Mouse (Mus musculus) embryo, embryonic 10.5 days (tissue): ENCODE data around the gene Hfe.
A peak's percentile ranks its signal among the peaks of the same experiment; 100 is the strongest.

Experiments
- DNase-seq: peaks from one replicate; pipeline ENCODE4 v3.0.0-alpha.2; 2015; ENCODE audit warnings: low spot score

Hfe gene

DNA sequence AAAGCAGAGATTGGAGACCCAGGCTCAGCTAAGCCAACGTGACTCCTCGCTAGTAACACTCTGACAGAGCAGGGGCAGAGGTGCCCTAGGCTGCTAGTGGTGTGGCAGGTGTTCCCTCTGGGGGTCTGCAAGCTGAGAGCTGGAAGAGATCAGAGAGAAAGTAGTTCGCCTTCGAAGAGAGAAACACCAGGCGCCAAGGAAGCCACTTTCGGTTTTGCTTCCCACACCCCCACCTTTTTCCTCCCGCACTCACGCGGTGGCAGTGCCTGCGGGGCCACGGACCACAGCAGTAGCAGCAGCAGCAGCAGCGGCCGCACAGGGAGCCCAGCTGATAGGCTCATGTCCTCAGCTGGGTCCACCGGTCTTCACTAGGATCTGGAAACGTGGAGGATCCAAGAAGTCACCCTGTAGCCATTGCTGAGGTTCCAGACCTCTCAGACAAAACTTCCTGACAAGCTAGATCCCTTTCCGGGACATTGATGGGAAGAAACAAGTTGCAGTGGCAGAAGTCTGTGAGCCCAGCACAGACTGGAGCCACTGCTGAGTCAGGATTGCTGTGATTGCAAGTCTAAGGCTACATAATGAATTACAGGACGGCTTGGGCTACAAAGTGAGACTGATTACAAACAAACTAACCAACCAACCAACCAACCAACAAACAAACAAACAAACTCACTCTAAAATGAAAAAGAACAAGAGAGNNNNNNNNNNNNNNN lies at the start of gene Hfe:
Gene Hfe (minus strand): TSS at position 481 of the 716 bp plus-strand sequence.
- peak; percentile 64 for DNase-seq

DNA sequence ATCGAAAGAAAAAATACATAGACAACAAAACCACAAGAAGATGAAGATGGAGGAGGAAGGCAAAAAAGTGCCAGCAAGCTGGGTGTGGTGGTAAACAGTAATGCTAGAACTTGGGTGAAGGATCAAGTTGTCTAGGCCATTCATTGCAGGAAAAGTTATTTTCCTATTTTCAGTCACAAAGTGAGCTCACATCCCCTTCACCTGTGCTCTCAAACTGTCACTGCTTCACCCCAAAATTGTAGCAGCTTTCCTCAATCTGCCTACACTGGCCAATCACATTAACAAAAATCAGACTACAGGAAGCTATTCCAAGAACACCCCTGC lies 49.2 kb upstream of the Hfe start:
- DNase-seq: no peak

DNA sequence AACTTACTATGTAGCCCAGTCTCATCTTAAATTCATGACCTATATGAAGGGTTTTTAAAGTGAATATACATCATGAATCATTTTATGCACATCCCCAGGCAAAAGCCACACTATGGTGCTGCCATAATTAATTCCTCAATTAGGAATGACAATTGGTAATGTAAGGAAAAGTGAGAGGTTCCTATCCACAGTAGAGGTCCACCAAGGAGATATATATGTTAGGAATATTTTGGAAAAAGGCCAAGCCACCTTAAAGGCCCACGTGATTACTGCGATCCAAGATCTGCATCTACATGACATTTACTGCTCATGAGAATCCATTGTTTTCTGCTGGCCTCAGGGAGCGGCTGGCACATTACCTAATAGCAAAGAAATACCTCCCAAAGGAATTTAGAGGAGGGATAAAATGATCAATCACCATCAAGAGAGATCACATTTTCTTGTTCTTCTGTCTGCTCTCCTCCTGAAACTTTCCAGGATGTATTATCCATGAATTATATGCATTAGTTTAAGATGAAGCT lies 48.7 kb upstream of the Hfe start:
- DNase-seq: peak; percentile 19

DNA sequence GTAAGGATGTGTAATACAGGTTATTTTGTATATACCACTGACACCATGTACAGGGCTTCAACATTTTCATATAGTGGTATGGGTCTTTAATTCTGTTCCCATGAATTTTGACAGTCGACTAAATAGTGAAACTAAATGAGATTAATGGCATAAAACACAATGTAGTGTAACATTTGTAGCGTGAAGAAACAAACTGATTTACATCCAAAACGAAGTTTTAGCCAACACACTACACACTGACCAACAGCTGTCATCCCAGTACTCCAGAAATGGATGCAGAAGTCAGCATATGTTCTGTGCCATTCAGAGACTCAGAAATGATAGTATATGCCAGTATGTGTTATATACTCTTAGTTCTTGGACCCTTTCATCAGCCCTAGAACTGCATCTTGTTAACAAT lies 47.3 kb upstream of the Hfe start:
- DNase-seq: peak; percentile 39

DNA sequence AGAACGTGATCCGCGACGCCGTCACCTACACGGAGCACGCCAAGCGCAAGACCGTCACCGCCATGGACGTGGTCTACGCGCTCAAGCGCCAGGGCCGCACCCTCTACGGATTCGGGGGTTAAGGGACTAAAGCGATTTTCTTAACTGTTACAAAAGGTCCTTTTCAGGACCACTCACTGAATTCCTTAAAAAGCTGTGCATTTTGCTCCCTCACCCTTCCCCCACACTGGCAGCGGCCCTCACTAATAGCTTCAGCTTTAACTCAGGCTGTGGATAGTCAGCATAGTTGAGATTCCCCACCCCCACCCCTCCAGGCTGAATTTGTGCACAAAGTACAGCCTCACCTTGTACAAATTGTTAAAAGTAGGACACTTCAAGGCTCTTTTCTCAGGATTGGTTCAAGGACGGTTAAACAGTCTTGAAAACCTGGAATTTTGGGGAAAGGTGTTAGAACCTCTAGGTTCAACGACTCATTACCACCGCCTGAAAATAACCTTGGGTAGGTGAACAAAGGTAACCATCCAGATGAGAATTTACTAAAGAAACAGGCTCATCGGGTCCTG lies 46.6 kb upstream of the Hfe start:
- DNase-seq: peak; percentile 81

DNA sequence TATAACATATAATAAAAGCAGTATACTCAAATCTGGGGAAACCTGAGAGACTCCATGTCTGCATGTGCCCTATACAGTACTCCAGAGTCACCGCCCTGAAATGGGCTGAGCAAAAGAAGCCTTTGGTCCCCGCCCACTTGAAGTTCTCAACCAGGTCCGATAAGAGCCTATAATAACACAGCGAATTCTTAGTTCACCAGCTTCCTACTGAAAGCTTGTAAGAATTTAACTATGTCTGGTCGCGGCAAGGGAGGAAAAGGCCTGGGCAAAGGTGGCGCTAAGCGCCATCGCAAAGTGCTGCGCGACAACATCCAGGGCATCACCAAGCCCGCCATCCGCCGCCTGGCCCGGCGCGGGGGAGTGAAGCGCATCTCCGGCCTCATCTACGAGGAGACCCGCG lies 46.1 kb upstream of the Hfe start, which contains the start of gene Hist1h4b:
Gene Hist1h4b (plus strand): TSS at position 224 of the 400 bp plus-strand sequence.
- peak; percentile 99 for DNase-seq

DNA sequence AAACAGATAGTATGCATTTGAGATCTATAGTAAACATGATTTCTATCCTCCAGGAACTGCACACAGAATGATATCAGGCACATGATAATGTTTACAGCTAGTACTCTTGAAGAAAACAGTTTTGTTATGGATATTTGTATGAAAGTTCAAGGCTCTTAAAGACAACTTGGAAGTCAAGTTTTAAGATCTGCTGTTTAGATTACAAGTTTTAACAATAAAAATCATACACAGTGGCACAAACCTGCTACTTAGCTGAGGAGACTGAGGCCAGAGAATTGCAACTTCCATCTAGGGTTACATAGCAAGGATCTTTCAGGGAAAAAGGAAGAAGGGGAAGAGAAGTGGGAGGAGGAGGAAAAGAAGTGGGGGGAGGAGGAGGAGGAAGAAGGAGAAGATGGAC lies 44.3 kb upstream of the Hfe start:
- no peak for DNase-seq

DNA sequence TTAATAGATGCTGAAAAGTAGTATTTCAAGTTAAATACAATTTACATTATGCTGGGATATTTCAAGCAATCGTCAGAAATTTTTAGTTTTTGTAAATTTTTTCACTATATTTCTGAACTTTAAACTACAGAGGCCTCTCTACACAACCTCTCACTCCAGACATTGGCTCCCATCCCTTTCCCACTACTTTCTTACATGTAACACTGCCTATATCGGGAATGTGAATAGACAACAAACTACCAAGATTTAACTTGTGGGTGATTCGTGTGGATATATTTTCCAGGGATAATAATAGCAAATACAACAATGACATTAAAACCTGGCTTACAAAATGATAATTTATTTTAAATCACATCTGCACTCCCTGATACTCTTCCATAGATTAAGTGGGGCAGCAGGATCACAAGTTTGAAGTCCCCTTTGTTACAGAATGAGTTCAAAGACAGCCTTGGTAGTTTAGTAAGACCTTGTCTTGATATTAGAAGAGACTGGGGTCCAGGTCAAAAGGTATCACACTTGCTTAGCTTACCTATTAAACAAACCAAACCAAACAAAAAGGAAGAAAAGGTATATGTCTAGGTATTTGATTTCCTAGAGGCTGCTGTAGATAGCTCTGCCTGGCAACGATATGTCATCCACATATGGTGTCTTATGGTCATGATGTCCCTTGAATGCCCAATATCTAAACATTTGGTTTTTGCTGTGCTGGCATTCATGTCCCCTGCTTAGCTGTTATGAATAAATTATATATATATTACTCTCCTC lies 42.8 kb upstream of the Hfe start:
- peak; percentile 54 for DNase-seq

DNA sequence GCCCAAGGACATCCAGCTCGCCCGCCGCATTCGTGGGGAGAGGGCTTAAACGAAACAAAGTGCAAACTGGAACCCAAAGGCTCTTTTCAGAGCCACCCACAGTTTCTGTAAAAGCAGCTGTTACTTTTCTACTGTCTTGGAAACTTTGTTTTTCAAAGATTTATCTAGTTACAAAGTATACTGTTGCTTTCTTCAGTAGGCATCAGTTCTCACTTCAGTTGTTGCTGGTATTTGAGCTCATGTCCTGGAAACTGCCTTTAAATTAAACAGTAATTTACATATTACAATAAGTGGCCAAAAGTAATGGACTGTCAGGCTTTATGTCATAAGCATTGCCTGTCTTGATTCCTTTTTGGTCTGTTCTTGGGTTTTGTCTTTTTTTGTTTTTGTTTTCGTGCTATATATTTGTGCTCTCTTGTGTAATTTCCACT lies 42.1 kb upstream of the Hfe start:
- peak; percentile 72 for DNase-seq

DNA sequence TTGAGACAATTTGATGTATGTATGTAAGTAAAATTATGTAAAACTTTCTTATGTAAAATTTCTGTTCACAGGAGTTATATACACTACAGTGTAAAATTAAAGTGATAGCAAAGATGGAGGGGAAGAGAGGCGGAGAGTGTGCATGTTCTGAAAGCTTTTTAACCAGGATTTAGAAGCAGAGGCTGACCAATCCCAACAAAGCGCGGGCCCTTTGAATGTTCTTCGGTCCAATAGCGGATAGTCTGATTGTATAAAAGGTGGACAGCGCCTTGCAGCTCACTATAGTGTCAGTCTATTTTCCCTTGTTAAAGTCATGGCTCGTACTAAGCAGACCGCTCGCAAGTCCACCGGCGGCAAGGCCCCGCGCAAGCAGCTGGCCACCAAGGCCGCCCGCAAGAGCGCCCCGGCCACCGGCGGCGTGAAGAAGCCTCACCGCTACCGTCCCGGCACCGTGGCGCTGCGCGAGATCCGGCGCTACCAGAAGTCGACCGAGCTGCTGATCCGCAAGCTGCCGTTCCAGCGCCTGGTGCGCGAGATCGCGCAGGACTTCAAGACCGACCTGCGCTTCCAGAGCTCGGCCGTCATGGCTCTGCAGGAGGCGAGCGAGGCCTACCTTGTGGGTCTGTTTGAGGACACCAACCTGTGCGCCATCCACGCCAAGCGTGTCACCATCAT lies 41.5 kb upstream of the Hfe start, which contains the start of gene Hist1h3b:
Gene Hist1h3b (plus strand): TSS at position 201 of the 675 bp plus-strand sequence.
- peak; percentile 99 for DNase-seq

DNA sequence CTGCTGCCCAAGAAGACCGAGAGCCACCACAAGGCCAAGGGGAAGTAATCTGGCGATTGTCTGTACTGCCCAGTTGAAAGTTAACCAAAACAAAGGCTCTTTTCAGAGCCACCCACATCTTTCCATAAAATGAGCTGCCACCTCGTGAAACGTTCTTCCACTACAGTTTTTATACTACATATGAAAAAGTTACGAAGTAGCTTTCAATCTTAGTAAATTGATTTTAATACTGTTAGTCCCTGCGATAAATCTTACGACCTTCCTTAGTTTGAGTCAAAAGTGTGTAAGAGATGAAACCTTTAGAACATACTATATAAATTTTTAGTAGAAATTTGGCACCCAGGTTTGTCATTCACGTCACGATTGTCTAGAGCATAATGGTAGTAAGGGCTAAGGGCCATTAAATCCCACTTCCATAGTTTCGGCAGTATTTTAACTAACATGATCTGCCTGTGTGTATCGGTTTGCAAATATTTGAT lies 40.9 kb upstream of the Hfe start:
- DNase-seq: peak; percentile 75

DNA sequence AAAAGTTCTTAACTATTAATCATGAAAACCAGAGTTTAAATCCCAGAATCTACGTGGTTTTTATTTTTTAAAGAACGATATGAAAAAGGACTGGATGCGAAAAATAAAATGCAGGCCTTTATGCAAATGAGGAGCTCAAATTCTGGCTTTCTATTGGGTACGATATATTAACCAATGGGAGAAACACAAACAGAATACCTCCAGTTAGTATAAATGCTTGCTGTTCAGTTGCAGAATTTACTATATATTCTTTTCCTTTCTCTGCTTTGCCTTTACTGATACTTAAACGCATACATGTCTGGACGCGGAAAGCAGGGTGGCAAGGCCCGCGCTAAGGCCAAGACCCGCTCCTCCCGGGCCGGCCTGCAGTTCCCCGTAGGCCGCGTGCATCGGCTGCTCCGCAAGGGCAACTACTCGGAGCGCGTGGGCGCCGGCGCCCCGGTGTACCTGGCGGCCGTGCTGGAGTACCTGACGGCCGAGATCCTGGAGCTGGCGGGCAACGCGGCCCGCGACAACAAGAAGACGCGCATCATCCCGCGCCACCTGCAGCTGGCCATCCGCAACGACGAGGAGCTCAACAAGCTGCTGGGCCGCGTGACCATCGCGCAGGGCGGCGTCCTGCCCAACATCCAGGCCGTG lies 40.3 kb upstream of the Hfe start, which contains the start of gene Hist1h2ab:
Gene Hist1h2ab (plus strand): TSS at position 288 of the 639 bp plus-strand sequence.
- DNase-seq: peak; percentile 91

DNA sequence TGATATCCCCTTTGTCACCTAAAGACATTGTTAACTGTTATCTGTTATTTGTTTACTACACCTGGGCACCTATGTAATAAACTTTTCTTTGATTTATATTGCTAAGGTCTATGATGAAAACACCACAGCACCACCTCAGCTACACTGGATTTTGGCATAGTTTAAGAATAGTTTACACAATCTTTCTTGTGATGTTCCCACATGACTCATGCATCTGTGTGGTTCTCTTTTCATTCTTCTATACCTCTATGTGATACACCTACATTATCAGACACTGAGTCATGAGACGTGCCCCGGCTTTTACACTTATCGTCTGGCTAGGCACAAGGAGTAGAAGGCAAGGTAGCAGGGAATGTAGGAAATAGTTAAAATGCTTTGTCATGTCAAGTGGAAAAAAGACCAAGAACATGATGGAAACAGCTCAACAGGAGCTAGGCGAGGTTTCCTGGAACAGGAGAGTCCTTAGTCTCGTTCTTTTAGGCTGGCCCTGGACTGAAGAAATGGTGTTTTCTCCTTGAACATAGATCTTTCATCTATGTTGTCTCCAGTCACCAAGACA lies 39.0 kb upstream of the Hfe start:
- DNase-seq: no peak

DNA sequence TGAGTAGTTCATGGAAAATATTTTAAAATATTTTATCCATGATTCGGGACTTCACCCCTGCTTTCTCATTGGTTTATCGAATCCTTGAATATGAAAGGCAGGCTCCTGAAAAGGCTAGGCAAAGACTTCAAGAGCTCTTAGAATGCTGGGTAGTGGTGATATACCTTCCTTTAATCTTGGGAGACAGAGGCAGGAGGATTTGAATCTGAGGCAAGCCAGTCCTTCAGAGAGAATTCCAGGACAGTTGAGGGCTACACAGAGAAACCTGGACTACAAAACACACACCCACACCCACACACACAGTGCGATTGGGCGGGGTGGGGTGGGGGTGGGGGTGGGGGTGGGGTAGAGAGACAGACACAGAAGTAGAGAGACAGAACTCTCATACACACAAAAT lies 37.2 kb upstream of the Hfe start:
- peak; percentile 69 for DNase-seq

DNA sequence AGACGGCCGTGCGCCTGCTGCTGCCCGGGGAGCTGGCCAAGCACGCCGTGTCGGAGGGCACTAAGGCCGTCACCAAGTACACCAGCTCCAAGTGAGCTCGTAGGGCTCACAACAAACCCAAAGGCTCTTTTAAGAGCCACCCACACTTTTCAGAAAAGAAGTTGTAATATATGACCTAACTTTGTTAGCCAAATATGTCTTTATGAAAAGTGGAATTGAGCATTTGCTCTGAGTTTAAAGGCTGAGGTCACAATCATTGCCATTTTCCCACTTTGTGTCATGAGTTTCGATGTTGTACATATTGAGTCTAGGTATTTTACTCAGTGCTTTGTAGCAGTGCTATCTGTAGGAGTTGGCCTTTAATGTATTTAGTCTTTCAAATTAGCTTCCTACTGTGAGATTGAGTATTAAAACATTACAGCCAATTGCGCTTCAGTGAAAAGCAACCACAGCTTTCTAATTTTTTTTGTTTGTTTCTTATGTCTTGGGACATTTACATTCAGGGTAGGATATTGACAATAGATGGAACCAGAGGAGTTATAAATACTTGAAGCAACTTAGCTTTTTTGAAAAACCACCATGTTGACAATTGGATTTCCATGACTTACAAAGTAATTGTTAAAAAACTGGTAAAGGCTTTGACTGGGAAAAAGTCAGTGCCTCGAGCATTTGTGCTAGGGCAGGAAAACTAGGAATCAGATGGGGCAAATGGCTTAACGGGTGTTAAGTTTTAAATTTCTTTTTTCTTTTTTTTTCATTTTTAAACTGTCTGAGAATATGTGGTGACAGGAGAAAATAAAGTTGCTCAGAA lies 36.6 kb upstream of the Hfe start:
- DNase-seq: peak; percentile 79

DNA sequence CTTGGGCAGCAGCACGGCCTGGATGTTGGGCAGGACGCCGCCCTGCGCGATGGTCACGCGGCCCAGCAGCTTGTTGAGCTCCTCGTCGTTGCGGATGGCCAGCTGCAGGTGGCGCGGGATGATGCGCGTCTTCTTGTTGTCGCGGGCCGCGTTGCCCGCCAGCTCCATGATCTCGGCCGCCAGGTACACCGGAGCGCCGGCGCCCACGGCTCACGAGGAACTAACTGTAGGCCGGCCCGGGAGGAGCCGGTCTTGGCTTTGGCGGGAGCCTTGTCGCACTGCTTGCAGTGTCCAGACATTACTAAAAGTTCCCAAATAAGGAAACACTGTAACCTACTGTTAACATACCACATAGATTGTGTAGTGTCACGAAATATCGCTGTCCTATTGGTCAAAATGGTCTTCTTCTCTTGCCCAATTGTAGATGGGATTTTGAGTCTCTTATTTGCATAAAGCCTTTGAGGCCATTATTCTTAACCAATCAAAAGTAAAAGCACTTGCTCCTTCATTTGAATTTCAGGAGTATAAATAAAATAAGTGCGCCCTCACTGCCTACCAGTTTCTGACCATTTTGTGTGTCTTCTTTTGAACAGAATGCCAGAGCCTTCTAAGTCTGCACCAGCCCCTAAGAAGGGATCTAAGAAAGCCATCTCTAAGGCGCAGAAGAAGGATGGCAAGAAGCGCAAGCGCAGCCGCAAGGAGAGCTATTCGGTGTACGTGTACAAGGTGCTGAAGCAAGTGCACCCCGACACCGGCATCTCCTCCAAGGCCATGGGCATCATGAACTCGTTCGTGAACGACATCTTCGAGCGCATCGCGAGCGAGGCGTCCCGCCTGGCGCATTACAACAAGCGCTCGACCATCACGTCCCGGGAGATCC lies 35.8 kb upstream of the Hfe start, which contains the start of gene Hist1h2bb:
Gene Hist1h2bb (plus strand): TSS at position 534 of the 880 bp plus-strand sequence.
- peak; percentile 95 for DNase-seq

DNA sequence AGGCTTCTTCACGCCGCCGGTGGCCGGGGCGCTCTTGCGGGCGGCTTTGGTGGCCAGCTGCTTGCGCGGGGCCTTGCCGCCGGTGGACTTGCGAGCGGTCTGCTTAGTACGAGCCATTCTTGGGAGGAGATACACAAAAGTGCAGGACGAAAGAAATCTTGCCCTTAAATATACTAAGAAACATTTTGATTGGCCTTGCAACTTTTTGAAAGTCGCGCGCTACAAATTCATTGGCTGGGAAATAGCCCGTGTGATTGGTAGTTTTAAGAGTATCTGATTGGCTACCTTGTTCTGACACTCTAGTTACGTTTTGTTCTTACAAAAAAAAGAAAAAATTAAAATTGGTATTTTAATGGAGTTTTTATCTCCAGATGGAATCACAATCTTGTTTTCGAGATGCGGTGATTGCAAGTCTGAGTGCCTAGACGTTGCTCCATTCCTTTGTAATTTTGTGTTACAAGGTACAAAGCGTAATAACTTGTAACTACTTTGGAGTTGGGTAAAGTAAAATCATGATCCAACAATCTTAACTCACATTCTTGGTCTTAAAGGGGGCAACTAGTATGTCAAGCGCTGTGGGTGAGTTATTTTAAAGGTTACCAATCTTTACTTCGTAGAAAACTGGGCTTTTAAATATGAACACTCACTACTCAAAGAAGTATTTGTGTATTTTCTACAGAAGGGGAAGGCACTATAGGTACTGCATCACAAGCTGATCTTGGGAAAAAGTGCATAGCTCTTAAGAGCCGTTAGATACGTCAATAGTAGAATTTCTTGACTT lies 34.9 kb upstream of the Hfe start, which contains the start of gene Hist1h3c:
Gene Hist1h3c (minus strand): TSS at position 222 of the 781 bp plus-strand sequence.
- DNase-seq: peak; percentile 94
